Mouse (Mus musculus) midbrain, postnatal 0 days (tissue): ENCODE data around the gene Lin7a. TPM values are rescaled to one million over a fixed set of nuclear protein-coding genes. Genes with fewer than 3 reads are reported as not detected.

Source experiments
- ATAC-seq: fragments of 200-750 bp; cut with Nextera tagmentation; 2 replicates; pipeline ENCODE4 v1.8.0; 2017; ENCODE audit warnings: moderate number of reproducible peaks, mild to moderate bottlenecking, moderate TSS enrichment, moderate library complexity; ENCODE audit not compliant: low FRiP score
- DNase-seq: peaks from one replicate; pipeline ENCODE4 v3.0.0-alpha.2; 2015; ENCODE audit warnings: low spot score
- H3K27ac ChIP-seq: fragments of 300-500 bp; sonication (generic); 2 replicates; pipeline ENCODE4 v1.5.1; 2014; ENCODE audit warnings: low read depth, mild to moderate bottlenecking, low read length, mixed read lengths
- H3K27me3 ChIP-seq: fragments of 300-500 bp; sonication (generic); 2 replicates; pipeline ENCODE4 v1.6.1; 2014; ENCODE audit warnings: low read length, control low read depth, mixed read lengths; ENCODE audit not compliant: insufficient read depth
- H3K36me3 ChIP-seq: fragments of 300-500 bp; sonication (generic); 2 replicates; pipeline ENCODE4 v1.6.1; 2014; ENCODE audit warnings: low read length, control low read depth, mixed read lengths; ENCODE audit not compliant: insufficient read depth
- H3K4me1 ChIP-seq: fragments of 300-500 bp; sonication (generic); 2 replicates; pipeline ENCODE4 v1.6.1; 2014; ENCODE audit warnings: mild to moderate bottlenecking, control low read depth, antibody characterized with exemption, low read length, mixed read lengths; ENCODE audit not compliant: insufficient read depth
- H3K4me2 ChIP-seq: fragments of 300-500 bp; sonication (generic); 2 replicates; pipeline ENCODE4 v1.6.1; 2014; ENCODE audit warnings: low read depth, mild to moderate bottlenecking, low read length, mixed read lengths; ENCODE audit not compliant: poor library complexity, severe bottlenecking
- H3K4me3 ChIP-seq: fragments of 300-500 bp; sonication (generic); 2 replicates; pipeline ENCODE4 v1.5.1; 2014; ENCODE audit warnings: low read depth, mild to moderate bottlenecking, low read length, moderate library complexity
- H3K9ac ChIP-seq: fragments of 300-500 bp; sonication (generic); replicated peaks from 2 replicates; pipeline ENCODE4 v1.6.1; 2014; ENCODE audit warnings: mild to moderate bottlenecking, low read length, moderate library complexity, mixed read lengths; ENCODE audit not compliant: poor library complexity, severe bottlenecking
- H3K9me3 ChIP-seq: fragments of 300-500 bp; sonication (generic); 2 replicates; pipeline ENCODE4 v1.6.1; 2016; ENCODE audit warnings: low read length, control low read depth
- CTCF ChIP-seq: IDR thresholded peaks from 2 replicates; pipeline ENCODE4 v1.5.1; 2016; ENCODE audit warnings: antibody characterized with exemption, mild to moderate bottlenecking
- WGBS: fragments of 180-500 bp; shearing (Covaris S2); extraction: QIAGEN DNeasy Blood & Tissue Kit; methylation state at CpG from one replicate; pipeline ENCODE4 v1.1.7; 2014; 5-methylcytosine and 5-hydroxymethylcytosine counted together
- polyA plus RNA-seq: library from polyadenylated mRNA; unstranded; fragments of >200 nt; fragmentation: Nextera tagmentation; extraction: Ambion mirVana; gene quantifications from 2 replicates; pipeline ENCODE4 v1.2.1, GENCODE M21; 2015
- total RNA-seq: library from RNA; depleted of rRNA; stranded (reverse); fragments of >200 nt; gene quantifications from 2 replicates; pipeline ENCODE4 v1.2.3, GENCODE M21; 2014

The Lin7a gene
- total and polyA plus RNA-seq, 2 experiments from 2014 or later = 28.5 to 41.7 TPM

GRCm38 (mm10) chr10:107251801-107252502 lies 19.5 kb upstream of the Lin7a start:
- TF ChIP-seq CTCF = no peak
- Histone ChIP-seq H3K4me3 (no peak overlapping the region), H3K4me2 (no peak overlapping the region), H3K27me3 (no peaks in the 10 kb centered on the region), H3K4me1 (no peaks in the 10 kb centered on the region), H3K27ac (no peak overlapping the region), H3K9me3 (no peaks in the 10 kb centered on the region), H3K9ac (no peak overlapping the region), H3K36me3 (no peaks in the 10 kb centered on the region)
- ATAC-seq = no peak
- DNase-seq = no peak
- WGBS = 92% methylated on average over 2 of the region's 2 CpGs

DNA sequence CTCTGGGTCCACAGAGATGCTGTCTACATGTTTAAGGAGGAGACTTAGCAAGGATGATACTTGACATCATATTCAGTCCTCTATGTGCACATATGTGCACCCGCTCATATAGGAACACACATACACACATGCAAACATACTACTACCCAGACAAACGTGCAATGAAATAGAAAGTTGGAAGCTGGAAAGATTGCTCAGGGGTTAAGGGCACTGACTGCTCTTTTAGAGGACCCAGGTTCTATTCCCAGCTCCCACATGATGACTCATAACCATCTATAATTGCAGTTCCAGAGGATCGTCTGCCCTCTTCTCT lies 19.0 kb upstream of the Lin7a start:
- Histone ChIP-seq H3K9ac (no peak overlapping the region), H3K4me2 (no peak overlapping the region), H3K4me1 (no peaks in the 10 kb centered on the region), H3K4me3 (no peak overlapping the region), H3K9me3 (no peaks in the 10 kb centered on the region), H3K36me3 (no peaks in the 10 kb centered on the region), H3K27ac (no peak overlapping the region), H3K27me3 (no peaks in the 10 kb centered on the region)
- DNase-seq (no peak), ATAC-seq (no peak)
- no peak for TF ChIP-seq CTCF
- WGBS = 89% methylated on average over 3 of the region's 3 CpGs

DNA sequence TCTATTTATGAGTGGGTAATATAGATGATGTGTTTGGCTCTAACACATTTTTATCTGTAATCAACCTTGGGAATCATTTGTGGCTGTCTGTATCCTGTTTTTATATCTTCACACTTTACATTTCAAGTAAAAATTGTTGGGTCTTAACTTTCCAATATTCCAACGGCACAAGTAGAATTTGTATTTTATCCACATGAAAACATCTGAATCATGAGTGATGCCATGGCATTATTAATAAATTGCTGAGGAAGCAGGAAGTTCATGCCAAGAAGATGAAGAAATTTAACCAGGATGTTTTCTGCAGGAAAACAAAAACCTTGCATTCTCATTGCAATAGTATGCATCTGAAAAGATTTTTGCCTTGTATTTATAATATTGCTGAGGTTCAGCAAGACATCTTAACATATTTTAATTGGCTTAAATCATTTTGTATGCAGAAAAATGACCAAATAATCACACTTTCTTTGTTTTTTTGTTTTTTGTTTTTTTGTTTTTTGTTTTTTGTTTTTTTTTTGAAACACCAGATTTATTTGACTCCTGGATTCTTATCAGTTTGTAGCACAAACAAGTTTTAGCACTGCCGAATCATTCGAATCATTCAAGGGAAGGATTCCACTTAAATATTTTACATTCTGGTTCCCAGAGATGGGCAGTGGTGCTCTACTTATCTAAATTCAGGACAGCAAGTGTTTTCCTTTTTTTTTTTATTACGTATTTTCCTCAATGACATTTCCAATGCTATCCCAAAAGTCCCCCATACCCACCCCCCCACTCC lies 18.1 kb upstream of the Lin7a start:
- DNase-seq (no peak), ATAC-seq (no peak)
- no peak overlapping the region for H3K4me3 ChIP-seq
- no peak for TF ChIP-seq CTCF
- no peak overlapping the region for H3K27ac ChIP-seq
- 89% methylated on average over 4 of the region's 4 CpGs for WGBS
- H3K27me3 ChIP-seq = no peaks in the 10 kb centered on the region
- no peak overlapping the region for H3K9ac ChIP-seq
- no peaks in the 10 kb centered on the region for H3K4me1 ChIP-seq
- H3K4me2 ChIP-seq = no peak overlapping the region
- no peaks in the 10 kb centered on the region for H3K9me3 ChIP-seq
- no peaks in the 10 kb centered on the region for H3K36me3 ChIP-seq

DNA sequence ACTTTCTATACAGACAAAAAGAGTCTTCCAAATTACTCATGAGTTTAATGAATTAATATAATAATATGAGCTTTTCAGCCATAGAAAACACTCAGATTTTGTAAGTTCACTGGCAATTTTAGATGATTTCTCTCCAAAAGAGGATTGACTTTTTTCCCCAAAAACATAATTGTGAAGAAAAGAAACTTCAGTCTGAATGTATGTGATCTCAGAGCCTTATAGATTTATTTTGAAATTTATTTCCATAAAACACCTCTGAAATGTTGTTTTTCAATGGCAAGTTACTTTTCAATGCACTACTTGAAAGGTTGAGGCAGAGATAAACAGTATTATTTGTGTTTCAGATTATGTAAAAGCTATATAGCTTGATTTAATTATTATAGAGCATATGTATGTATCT lies 16.8 kb upstream of the Lin7a start:
- Histone ChIP-seq H3K27me3 (no peaks in the 10 kb centered on the region), H3K4me3 (no peak overlapping the region), H3K4me2 (no peak overlapping the region), H3K9ac (no peak overlapping the region), H3K4me1 (no peaks in the 10 kb centered on the region), H3K36me3 (no peaks in the 10 kb centered on the region), H3K27ac (no peak overlapping the region), H3K9me3 (no peaks in the 10 kb centered on the region)
- no peak for DNase-seq
- TF ChIP-seq CTCF = no peak
- no peak for ATAC-seq

GRCm38 (mm10) chr10:107255351-107256050 lies 16.0 kb upstream of the Lin7a start:
- no peak for DNase-seq
- H3K9me3 ChIP-seq = no peaks in the 10 kb centered on the region
- H3K4me2 ChIP-seq = no peak overlapping the region
- H3K27ac ChIP-seq = no peak overlapping the region
- WGBS = 90% methylated on average over 6 of the region's 6 CpGs
- no peaks in the 10 kb centered on the region for H3K27me3 ChIP-seq
- no peaks in the 10 kb centered on the region for H3K36me3 ChIP-seq
- TF ChIP-seq CTCF = no peak
- ATAC-seq = no peak
- H3K4me3 ChIP-seq = no peak overlapping the region
- H3K4me1 ChIP-seq = no peaks in the 10 kb centered on the region
- H3K9ac ChIP-seq = no peak overlapping the region

DNA sequence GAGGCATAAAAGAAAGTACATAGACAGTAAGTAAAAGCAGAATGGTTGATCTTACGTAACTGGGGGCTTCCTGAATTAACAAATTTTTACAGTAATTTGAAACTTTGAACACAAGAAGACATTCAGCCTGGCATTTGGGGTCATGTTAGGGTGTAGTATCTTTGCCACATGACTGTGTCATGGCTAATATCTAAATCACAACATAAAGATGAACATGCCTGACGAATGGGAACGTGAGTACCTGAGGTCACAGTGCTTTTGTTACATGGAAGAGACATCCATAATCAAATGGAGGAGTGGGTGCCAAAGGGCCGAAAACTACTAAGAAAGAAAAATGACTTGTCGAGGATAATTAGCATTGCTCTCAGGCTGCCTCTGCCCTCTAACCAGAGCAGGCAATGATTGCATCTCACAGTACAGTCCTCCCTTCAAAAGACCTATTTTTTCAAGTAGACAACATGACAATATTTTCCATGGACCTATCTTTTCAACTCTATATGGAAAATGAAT lies 15.0 kb upstream of the Lin7a start:
- no peak overlapping the region for H3K27ac ChIP-seq
- H3K4me3 ChIP-seq = no peak overlapping the region
- DNase-seq (no peak), ATAC-seq (no peak)
- TF ChIP-seq CTCF = no peak
- H3K4me2 ChIP-seq = no peak overlapping the region
- WGBS = 85% methylated on average over 5 of the region's 5 CpGs
- H3K9me3 ChIP-seq = no peaks in the 10 kb centered on the region
- H3K27me3 ChIP-seq = no peaks in the 10 kb centered on the region
- no peaks in the 10 kb centered on the region for H3K4me1 ChIP-seq
- H3K36me3 ChIP-seq = no peaks in the 10 kb centered on the region
- no peak overlapping the region for H3K9ac ChIP-seq
